Mouse (Mus musculus): ENCODE results near the gene Rrp9.
A peak's percentile ranks its signal among the peaks of the same experiment; 100 is the strongest.

Gene Rrp9

GRCm38 (mm10) chr9:106456325-106457162 is 19.2 kb upstream of the Rrp9 start:
- no peak for DNase-seq (ENCODE audit: low spot score in 2 of 2)

- DNase-seq (ENCODE audit: low spot score in 2 of 2) = no peak
Observed at GRCm38 (mm10) chr9:106457163-106457559, 18.6 kb upstream of the Rrp9 start.

- no peak for DNase-seq (ENCODE audit: low spot score in 2 of 2)
Observed at GRCm38 (mm10) chr9:106457920-106458319, 17.8 kb upstream of the Rrp9 start.

- DNase-seq (ENCODE audit: low spot score in 2 of 2) = no peak
Observed at GRCm38 (mm10) chr9:106459946-106460345, 15.8 kb upstream of the Rrp9 start.

GRCm38 (mm10) chr9:106460401-106461025 is 15.2 kb upstream of the Rrp9 start:
- no peak for DNase-seq (ENCODE audit: low spot score in 2 of 2)

GRCm38 (mm10) chr9:106461026-106461415 is 14.7 kb upstream of the Rrp9 start:
- DNase-seq (ENCODE audit: low spot score in 2 of 2) = no peak

- DNase-seq (ENCODE audit: low spot score in 2 of 2) = no peak
Observed at GRCm38 (mm10) chr9:106461641-106462429, 13.9 kb upstream of the Rrp9 start.

GRCm38 (mm10) chr9:106462430-106462800 is 13.3 kb upstream of the Rrp9 start:
- no peak for DNase-seq (ENCODE audit: low spot score in 2 of 2)

- no peak for DNase-seq (ENCODE audit: low spot score in 2 of 2)
Observed at GRCm38 (mm10) chr9:106463122-106464063, 12.4 kb upstream of the Rrp9 start.

GRCm38 (mm10) chr9:106464751-106465541 is 10.8 kb upstream of the Rrp9 start:
- peak in 1 of 2 experiments; percentile 29 for DNase-seq (ENCODE audit: low spot score in 2 of 2)

- no peak for DNase-seq (ENCODE audit: low spot score in 2 of 2)
Observed at GRCm38 (mm10) chr9:106465571-106466200, 10.1 kb upstream of the Rrp9 start, which contains the start of gene Gpr62. Gpr62 (minus strand) TSS chr9:106465938.

- no peak for DNase-seq (ENCODE audit: low spot score in 2 of 2)
Observed at GRCm38 (mm10) chr9:106466721-106467120, 9.0 kb upstream of the Rrp9 start.

- no peak for DNase-seq (ENCODE audit: low spot score in 2 of 2)
Observed at GRCm38 (mm10) chr9:106467746-106468145, 8.0 kb upstream of the Rrp9 start.

GRCm38 (mm10) chr9:106469317-106469716 is 6.4 kb upstream of the Rrp9 start:
- no peak for DNase-seq (ENCODE audit: low spot score in 2 of 2)

GRCm38 (mm10) chr9:106469776-106470175 is 6.0 kb upstream of the Rrp9 start:
- DNase-seq (ENCODE audit: low spot score in 2 of 2) = no peak

GRCm38 (mm10) chr9:106470991-106471750 is 4.6 kb upstream of the Rrp9 start:
- DNase-seq (ENCODE audit: low spot score in 2 of 2) = no peak

- no peak for DNase-seq (ENCODE audit: low spot score in 2 of 2)
Observed at GRCm38 (mm10) chr9:106471892-106472291, 3.9 kb upstream of the Rrp9 start.

GRCm38 (mm10) chr9:106472321-106472720 is 3.4 kb upstream of the Rrp9 start:
- DNase-seq (ENCODE audit: low spot score in 2 of 2) = no peak

- DNase-seq (ENCODE audit: low spot score in 2 of 2) = no peak
Observed at GRCm38 (mm10) chr9:106473081-106473752, 2.5 kb upstream of the Rrp9 start.
